Mouse (Mus musculus) layer of hippocampus, postnatal 10 days (tissue): ENCODE measurements at regions not wholly inside any gene's neighbourhood (a gene's known extent, or its start where the extent isn't known, plus 50 kb on each side); places are given as distances from the start of the nearest gene placed in this dataset.

ENCODE experiments used
- DNase-seq, 2 experiments: peaks; one replicate each; pipeline ENCODE4 v3.0.0; 2021; ENCODE audit warnings: low spot score in 2 of 2

- DNase-seq = no peak
Measured at GRCm38 (mm10) chr10:39224449-39225094, 61.0 kb upstream of the Ccn6 start.

- no peak for DNase-seq
Measured at GRCm38 (mm10) chr10:39221028-39221427, 57.4 kb upstream of the Ccn6 start.

GRCm38 (mm10) chr10:39219366-39219765 lies 55.8 kb upstream of the Ccn6 start:
- DNase-seq = no peak

- no peak for DNase-seq
Measured at GRCm38 (mm10) chr10:39218151-39218550, 54.6 kb upstream of the Ccn6 start.

- no peak for DNase-seq
Measured at GRCm38 (mm10) chr10:39216142-39216904, 52.7 kb upstream of the Ccn6 start.

GRCm38 (mm10) chr10:39214563-39214962 lies 51.0 kb upstream of the Ccn6 start:
- DNase-seq = no peak
